Mouse (Mus musculus) heart, embryonic 15.5 days (tissue): Measurements from ENCODE around the gene Upk1a. TPM values are rescaled to one million over a fixed set of nuclear protein-coding genes. Genes with fewer than 3 reads are reported as not detected.

Experiments used
- ATAC-seq: fragments of 200-750 bp; cut with Nextera tagmentation; replicated peaks from 2 replicates; pipeline ENCODE4 v1.8.0; 2017; ENCODE audit warnings: low read depth, moderate TSS enrichment; ENCODE audit not compliant: insufficient number of reproducible peaks, insufficient read depth, low FRiP score
- H3K27ac ChIP-seq: fragments of 300-500 bp; sonication (generic); 2 replicates; pipeline ENCODE4 v1.5.1; 2015; ENCODE audit warnings: mild to moderate bottlenecking, inconsistent platforms
- H3K27me3 ChIP-seq: fragments of 300-500 bp; sonication (generic); 2 replicates; pipeline ENCODE4 v1.6.1; 2015; ENCODE audit warnings: inconsistent platforms
- H3K36me3 ChIP-seq: fragments of 300-500 bp; sonication (generic); 2 replicates; pipeline ENCODE4 v1.6.1; 2015; ENCODE audit warnings: mild to moderate bottlenecking, inconsistent platforms
- H3K4me1 ChIP-seq: fragments of 300-500 bp; sonication (generic); replicated peaks from 2 replicates; pipeline ENCODE4 v1.6.1; 2015; ENCODE audit warnings: inconsistent platforms
- H3K4me2 ChIP-seq: fragments of 300-500 bp; sonication (generic); 2 replicates; pipeline ENCODE4 v1.6.1; 2015; ENCODE audit warnings: inconsistent platforms, mild to moderate bottlenecking, moderate library complexity
- H3K4me3 ChIP-seq: fragments of 300-500 bp; sonication (generic); 2 replicates; pipeline ENCODE4 v1.5.1; 2015; ENCODE audit warnings: mild to moderate bottlenecking, inconsistent platforms
- H3K9ac ChIP-seq: fragments of 300-500 bp; sonication (generic); 2 replicates; pipeline ENCODE4 v1.6.1; 2015; ENCODE audit warnings: mild to moderate bottlenecking, inconsistent platforms
- H3K9me3 ChIP-seq: fragments of 300-500 bp; sonication (generic); replicated peaks from 2 replicates; pipeline ENCODE4 v1.6.1; 2016; ENCODE audit warnings: inconsistent platforms
- WGBS: fragments of 180-500 bp; shearing (Covaris S2); methylation state at CpG from one replicate; pipeline ENCODE4 v1.1.7; 2015; ENCODE audit warnings: mixed read lengths; 5-methylcytosine and 5-hydroxymethylcytosine counted together
- polyA plus RNA-seq: library from polyadenylated mRNA; unstranded; fragments of >200 nt; fragmentation: Nextera tagmentation; extraction: Ambion mirVana; gene quantifications from 2 replicates; pipeline ENCODE4 v1.2.1, GENCODE M21; 2015

The Upk1a gene
- polyA plus RNA-seq, 1 experiment from 2014 or later = 0.43 TPM

DNA sequence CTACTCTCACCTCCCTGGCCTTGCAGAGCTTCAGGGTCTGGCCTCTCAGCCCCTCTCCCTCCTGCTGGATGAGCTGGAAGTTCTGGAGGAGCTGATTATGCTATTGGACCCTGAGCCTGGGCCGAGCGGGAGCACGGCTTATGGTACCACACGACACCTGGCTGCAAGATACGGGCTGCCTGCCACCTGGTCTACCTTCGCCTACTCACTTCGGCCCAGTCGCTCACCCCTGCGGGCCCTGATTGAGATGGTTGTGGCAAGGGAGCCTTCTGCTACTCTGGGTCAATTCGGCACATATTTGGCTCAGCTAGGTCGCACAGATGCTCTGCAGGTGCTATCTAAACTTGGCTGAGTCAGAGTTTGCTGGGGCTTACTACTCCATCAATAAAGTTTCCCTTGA lies 45.1 kb downstream of the Upk1a start:
- Histone ChIP-seq H3K4me2 (no peak overlapping the region), H3K9me3 (no peaks in the 10 kb centered on the region), H3K27ac (no peak overlapping the region), H3K9ac (no peak overlapping the region), H3K4me1 (peaks cover 11% of the 10 kb centered on the region), H3K36me3 (peaks cover 61% of the 10 kb centered on the region), H3K4me3 (no peak overlapping the region), H3K27me3 (no peaks in the 10 kb centered on the region)
- WGBS = 83% methylated on average over 11 of the region's 11 CpGs
- ATAC-seq = no peak

DNA sequence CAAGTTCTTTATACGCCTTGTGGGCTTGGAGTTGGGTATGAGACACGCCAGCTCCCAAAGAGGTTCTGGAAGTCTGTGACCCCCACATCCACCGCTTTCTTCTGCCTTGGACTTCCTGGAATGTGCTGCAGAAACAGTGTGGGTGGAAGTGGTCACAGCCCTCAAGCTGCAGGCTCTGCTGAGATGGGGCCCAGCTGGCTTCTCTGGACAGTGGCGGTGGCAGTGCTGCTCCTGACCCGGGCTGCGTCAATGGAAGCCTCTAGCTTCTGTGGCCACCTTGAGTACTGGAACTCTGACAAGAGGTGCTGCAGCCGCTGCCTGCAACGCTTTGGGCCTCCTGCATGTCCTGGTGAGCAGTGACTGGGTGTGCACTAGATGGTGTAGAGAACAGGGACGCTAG lies 46.6 kb downstream of the Upk1a start:
- H3K36me3 ChIP-seq = peaks cover 51% of the 10 kb centered on the region

DNA sequence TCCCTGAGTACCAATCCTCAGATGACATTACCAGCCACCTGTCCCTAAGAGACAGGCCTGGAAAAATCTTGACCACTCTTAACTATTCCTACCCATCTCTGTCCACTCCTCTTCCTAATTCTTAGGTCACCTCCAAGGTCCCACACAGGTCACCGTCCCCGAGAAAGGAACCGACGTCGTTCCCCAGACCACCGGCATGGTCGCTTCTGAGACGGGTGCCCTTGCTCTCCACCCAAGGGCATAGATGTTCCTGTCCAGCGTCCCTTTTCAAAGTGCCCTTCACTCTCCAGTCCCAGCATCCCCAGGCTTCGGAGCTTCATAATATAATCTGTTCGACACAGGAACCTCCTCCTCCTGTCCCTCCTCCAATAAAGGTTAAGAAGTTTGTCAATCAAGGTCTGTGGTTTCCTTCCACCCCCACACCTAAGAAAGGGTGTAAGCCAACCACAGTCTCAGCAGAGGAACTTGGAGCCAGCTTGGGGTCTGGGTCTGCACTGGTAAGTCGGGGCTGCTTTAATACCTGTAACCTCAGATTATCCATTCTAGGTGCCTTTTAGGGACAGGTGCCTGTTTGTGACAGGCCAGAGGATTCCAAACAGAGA lies 47.6 kb downstream of the Upk1a start, which contains the start of gene Igflr1:
Gene Igflr1, plus strand, starts transcription at position 458 of the 602 bp plus-strand sequence.
- no peaks in the 10 kb centered on the region for H3K9me3 ChIP-seq
- no peak within 1 kb of the TSS; the same call in 1 of the 2 replicates for H3K4me2 ChIP-seq
- H3K36me3 ChIP-seq = peaks cover 43% of the 10 kb centered on the region
- ATAC-seq = no peak
- H3K27me3 ChIP-seq = no peaks in the 10 kb centered on the region
- H3K4me3 ChIP-seq = no peak within 1 kb of the TSS
- WGBS = 91% methylated on average over 12 of the region's 12 CpGs
- no peak within 1 kb of the TSS for H3K9ac ChIP-seq
- peaks cover 20% of the 10 kb centered on the region for H3K4me1 ChIP-seq
- H3K27ac ChIP-seq = peak within 1 kb of the TSS; percentile 99; the same call in 1 of the 2 replicates

More for the DNA sequence above, 46.6 kb downstream of the Upk1a start:
- no peak for ATAC-seq
- WGBS = 82% methylated on average over 9 of the region's 9 CpGs
- H3K9me3 ChIP-seq = no peaks in the 10 kb centered on the region
- peaks cover 17% of the 10 kb centered on the region for H3K4me1 ChIP-seq
- H3K27me3 ChIP-seq = no peaks in the 10 kb centered on the region
- H3K4me2 ChIP-seq = no peak overlapping the region
- H3K4me3 ChIP-seq = no peak overlapping the region
- H3K27ac ChIP-seq = no peak overlapping the region
- no peak overlapping the region for H3K9ac ChIP-seq

DNA sequence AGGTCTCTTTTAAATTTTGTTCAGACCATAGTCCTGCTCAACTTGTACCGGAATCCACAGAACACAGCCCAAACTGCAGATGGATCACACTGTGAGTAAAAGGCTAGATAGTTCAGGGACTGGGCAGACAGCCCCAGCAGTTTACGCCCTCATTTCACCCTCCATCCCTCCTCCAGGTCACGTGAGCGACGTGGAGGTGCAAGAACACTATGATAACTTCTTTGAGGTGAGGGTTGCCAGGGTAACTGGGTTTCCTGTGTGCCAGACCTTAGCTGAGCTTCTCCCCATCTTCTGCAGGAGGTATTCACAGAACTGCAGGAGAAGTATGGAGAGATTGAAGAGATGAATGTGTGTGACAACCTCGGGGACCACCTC lies 48.8 kb downstream of the Upk1a start:
- Histone ChIP-seq H3K27ac (peak overlapping the region; percentile 99), H3K27me3 (no peaks in the 10 kb centered on the region), H3K9ac (peak overlapping the region; percentile 93), H3K4me1 (peaks cover 25% of the 10 kb centered on the region), H3K36me3 (peaks cover 31% of the 10 kb centered on the region), H3K4me2 (peak overlapping the region; percentile 67), H3K9me3 (no peaks in the 10 kb centered on the region), H3K4me3 (peak overlapping the region; percentile 95)
- WGBS = 24% methylated on average over 6 of the region's 6 CpGs
- no peak for ATAC-seq

DNA sequence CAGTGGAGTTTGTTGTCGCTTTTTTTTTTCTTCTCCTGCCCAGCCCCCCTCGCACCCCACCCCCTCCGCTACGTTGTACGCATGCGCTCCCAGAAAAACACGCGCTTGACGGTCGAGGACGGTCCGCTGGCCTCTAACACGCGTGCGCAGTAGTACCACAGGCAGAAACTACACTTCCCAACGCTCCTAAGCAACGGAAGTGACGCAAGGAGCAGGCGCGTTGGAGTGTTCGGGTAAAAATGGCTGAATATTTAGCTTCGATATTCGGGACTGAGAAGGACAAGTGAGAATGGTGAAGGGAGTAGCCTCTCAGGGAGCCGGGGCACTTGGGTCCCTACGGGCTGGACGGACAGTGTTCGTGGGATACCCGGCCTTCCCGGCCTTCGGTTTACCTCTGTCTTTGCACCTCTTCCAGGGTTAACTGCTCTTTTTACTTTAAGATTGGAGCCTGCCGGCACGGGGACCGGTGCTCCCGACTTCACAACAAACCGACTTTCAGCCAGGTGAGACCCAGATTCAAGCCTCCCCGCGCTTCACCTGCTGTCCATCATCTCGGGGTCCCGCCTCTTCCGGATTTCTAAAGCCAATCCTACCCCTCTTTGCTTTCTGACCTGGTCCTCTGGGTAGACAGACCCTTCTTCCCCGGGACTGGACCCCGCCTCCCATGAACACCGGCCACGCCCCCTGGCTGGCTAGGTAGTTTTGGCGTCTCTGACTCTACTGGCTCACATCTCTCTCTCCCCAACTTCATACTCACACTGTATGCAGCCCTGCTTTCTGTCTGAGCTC lies 49.3 kb downstream of the Upk1a start, which contains the start of the genes U2af1l4, Gm49396 and Psenen:
Gene U2af1l4, plus strand, starts transcription at position 185 of the 789 bp plus-strand sequence.
Gene Gm49396, plus strand, starts transcription at position 228 of the 789 bp plus-strand sequence.
Gene Psenen, minus strand, starts transcription at position 511 of the 789 bp plus-strand sequence.
- Histone ChIP-seq H3K4me3 (peak within 1 kb of the TSS; percentile 95), H3K4me1 (peaks cover 31% of the 10 kb centered on the region), H3K9me3 (no peaks in the 10 kb centered on the region), H3K36me3 (peaks cover 27% of the 10 kb centered on the region), H3K27me3 (no peaks in the 10 kb centered on the region), H3K4me2 (peak within 1 kb of the TSS; percentile 67), H3K27ac (peak within 1 kb of the TSS; percentile 99), H3K9ac (peak within 1 kb of the TSS; percentile 93)
- WGBS = under 1% methylated on average over 45 of the region's 45 CpGs
- ATAC-seq = peak; percentile 89

DNA sequence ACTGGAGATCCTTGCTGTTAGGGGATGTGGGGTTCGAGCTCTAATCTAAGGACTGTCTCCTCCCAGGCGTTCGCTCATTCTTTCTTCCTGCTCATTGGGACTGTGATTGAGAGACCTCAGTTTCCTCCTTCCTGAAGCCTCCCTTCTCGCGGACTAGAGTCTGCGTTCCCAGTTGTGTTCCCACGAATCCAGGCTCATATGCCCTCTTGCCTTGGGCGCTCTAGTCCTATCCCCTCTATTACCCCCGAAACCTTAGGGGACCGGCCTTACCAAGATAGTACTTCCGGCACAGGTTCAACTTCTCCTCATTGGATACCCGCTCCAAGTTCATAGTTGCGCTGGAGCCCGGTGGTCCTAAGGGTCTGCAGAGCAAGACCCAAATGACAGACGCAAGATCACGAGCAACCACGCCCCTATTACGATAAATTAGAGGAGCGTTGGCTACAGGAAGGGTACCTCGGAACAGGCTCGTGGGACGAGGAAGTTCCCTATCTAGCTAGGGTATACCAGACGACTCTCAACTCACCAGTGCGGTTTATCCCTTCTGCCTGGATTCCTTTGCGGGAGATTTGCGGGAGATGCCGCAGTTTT lies 50.0 kb downstream of the Upk1a start:
- Histone ChIP-seq H3K27ac (peak overlapping the region; percentile 99), H3K4me2 (peak overlapping the region; percentile 67), H3K4me3 (peak overlapping the region; percentile 95), H3K36me3 (peaks cover 26% of the 10 kb centered on the region), H3K9me3 (no peaks in the 10 kb centered on the region), H3K9ac (peak overlapping the region; percentile 69), H3K4me1 (peaks cover 37% of the 10 kb centered on the region), H3K27me3 (no peaks in the 10 kb centered on the region)
- no peak for ATAC-seq
- under 1% methylated on average over 27 of the region's 27 CpGs for WGBS

DNA sequence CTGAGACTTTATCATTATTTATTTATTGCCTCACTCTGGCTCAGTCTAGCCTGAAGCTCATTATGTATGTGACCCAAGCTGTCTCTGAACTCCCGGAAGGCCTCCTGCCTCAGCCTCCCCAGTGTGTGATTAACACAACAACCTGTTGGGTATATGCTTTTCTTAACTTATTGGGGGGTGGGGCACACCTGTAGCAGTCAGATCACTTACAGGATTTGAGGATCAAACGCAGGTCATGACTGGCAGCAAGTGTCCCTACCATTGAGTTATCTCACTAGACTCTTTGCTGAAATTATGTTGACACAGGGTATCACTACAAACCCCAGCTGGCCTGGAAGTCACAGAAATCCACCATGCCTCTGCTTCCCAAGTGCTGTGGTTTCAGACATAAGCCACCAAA lies 52.4 kb downstream of the Upk1a start:
- H3K27me3 ChIP-seq = no peaks in the 10 kb centered on the region
- ATAC-seq = no peak
- H3K36me3 ChIP-seq = peaks cover 20% of the 10 kb centered on the region
- 61% methylated on average over 2 of the region's 2 CpGs for WGBS
- H3K4me3 ChIP-seq = peak overlapping the region; percentile 76; the same call in 1 of the 2 replicates
- no peak overlapping the region for H3K9ac ChIP-seq
- H3K9me3 ChIP-seq = no peaks in the 10 kb centered on the region
- peaks cover 38% of the 10 kb centered on the region for H3K4me1 ChIP-seq
- peak overlapping the region; percentile 4 for H3K27ac ChIP-seq
- H3K4me2 ChIP-seq = peak overlapping the region; percentile 93; the same call in 1 of the 2 replicates

DNA sequence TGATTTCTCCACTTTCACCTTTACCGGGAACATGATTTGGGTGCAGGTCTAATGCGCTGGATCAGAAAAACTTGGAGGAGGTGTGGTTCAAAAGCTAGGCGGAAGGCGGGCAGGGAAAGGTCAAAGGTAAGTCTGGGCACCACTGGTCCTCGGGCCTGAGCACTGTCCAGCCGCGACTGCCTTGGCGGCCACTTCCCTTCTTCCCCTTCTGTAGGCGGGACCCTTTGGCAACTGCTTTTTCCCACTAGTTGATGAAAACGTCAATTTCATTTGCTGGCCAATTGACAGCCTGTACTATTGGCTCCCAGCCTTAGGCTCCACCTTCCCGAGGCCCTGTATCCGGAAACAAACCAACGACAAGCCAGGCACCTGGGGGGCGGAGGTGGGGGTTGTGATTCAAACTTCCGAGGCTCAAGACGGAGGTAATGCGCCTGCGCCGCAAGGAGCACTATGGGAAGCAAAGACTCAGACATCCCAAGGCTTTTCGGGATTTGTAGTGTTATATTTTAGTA lies 53.1 kb downstream of the Upk1a start, which contains the start of gene Lin37:
Gene Lin37, minus strand, starts transcription at position 396 of the 512 bp plus-strand sequence.
- WGBS = under 1% methylated on average over 20 of the region's 20 CpGs
- no peaks in the 10 kb centered on the region for H3K27me3 ChIP-seq
- ATAC-seq = peak; percentile 80
- H3K27ac ChIP-seq = peak within 1 kb of the TSS; percentile 64
- no peaks in the 10 kb centered on the region for H3K9me3 ChIP-seq
- H3K4me1 ChIP-seq = peaks cover 38% of the 10 kb centered on the region
- peaks cover 26% of the 10 kb centered on the region for H3K36me3 ChIP-seq
- H3K9ac ChIP-seq = peak within 1 kb of the TSS; percentile 71
- peak within 1 kb of the TSS; percentile 76 for H3K4me3 ChIP-seq
- peak within 1 kb of the TSS; percentile 93 for H3K4me2 ChIP-seq

DNA sequence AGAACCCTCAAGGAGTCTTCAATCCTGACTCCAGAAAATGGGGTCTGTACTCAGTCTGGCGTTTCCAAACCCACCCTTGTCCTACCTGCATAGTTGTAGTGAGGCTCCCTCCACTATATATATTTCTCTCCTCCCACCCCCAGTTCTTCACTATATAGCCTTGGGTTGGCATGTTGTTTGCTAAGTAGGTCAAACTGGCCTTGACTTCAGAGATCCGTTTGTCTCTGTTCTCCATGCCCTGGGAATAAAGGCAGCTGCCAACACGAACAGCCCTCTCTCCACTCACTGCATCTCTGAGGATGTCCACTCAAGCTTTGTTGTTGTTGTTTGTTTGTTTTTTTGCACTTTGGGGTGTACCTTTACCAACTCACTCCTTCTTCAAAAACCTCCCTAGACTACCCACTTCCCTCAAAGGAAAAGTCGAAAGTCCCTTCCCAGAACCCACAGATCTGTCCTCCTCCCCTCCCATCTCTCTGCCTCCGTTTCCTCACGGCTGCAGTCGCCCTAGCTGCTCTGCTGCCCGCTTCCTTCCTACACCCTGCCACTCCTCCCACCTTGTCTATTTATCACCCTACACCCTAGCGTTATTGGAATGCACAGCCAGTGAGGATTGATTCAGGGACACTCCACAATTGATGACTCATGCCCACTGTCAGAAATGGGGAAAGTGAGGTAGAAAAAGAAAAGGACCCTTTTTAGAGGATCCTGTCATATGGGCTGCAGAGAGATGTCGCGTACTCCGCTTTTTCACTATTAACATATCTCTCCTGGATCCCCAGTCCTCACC lies 53.8 kb downstream of the Upk1a start:
- Histone ChIP-seq H3K9me3 (no peaks in the 10 kb centered on the region), H3K9ac (peak overlapping the region; percentile 71), H3K27me3 (no peaks in the 10 kb centered on the region), H3K27ac (peak overlapping the region; percentile 64), H3K4me2 (peak overlapping the region; percentile 93), H3K36me3 (peaks cover 28% of the 10 kb centered on the region), H3K4me1 (peaks cover 37% of the 10 kb centered on the region), H3K4me3 (peak overlapping the region; percentile 76)
- ATAC-seq = no peak
- WGBS = 12% methylated on average over 12 of the region's 12 CpGs

DNA sequence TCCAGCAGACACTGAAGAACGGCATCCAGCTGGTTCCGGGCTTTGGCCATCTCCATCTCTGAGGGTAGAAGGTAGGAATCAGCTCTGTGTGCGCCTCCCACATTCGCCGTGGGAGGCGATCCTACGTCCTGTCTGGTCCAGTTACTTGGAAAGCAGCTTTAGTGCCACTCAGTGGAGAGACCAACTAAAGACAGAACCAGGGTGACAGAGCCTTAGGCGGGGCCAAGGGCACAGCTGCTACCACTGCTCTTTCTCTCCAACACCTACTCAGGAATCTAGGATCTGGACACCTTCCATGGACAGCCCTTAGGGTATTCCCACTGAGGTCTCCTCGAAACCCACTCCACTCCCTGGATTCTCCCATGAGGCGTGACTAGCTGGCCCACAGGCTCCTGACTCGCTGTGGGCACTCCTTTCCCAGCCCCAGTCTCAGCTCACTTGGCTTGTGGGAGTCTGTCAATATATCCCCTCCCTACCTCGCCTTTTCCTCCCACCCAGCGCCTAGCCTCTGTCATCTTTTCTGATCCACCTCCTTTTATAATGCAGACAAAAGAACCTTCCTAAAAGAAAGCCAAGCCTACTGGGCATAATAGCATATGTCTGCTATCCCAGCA lies 54.6 kb downstream of the Upk1a start:
- peak overlapping the region; percentile 76 for H3K4me3 ChIP-seq
- no peaks in the 10 kb centered on the region for H3K9me3 ChIP-seq
- H3K9ac ChIP-seq = 0 out of 2 replicates have a peak overlapping the region, but pooled peaks have one; percentile 71
- H3K27me3 ChIP-seq = no peaks in the 10 kb centered on the region
- H3K27ac ChIP-seq = no peak overlapping the region
- H3K36me3 ChIP-seq = peaks cover 28% of the 10 kb centered on the region
- H3K4me1 ChIP-seq = peaks cover 42% of the 10 kb centered on the region
- 85% methylated on average over 13 of the region's 13 CpGs for WGBS
- peak overlapping the region; percentile 93 for H3K4me2 ChIP-seq
- no peak for ATAC-seq
